Mouse (Mus musculus): ENCODE results near the gene Tbc1d9b. TPM values are rescaled to one million over a fixed set of nuclear protein-coding genes. Genes with fewer than 3 reads are reported as not detected.
"Not testable (repeated sequence)": the region's sequence is repeated elsewhere in the genome, so short reads cannot be mapped to it uniquely, and the experiment has no call there.

Tbc1d9b gene
- total RNA-seq (2021): 10 to 100 TPM; 71.9 to 77.0 TPM

GRCm38 (mm10) chr11:50130811-50131766 lies at the start of gene Tbc1d9b:
Gene Tbc1d9b (plus strand): TSS chr11:50131396.
- DNase-seq (ENCODE audit: extremely low spot score in 1 of 2, low spot score in 2 of 2): peak; percentile 83 to 93
- intact Hi-C loops (cut with DNase I): loop anchor here (1.0 kb wide), 1 partner anchor 144 kb away; no protein-coding TSS in a partner anchor

DNA sequence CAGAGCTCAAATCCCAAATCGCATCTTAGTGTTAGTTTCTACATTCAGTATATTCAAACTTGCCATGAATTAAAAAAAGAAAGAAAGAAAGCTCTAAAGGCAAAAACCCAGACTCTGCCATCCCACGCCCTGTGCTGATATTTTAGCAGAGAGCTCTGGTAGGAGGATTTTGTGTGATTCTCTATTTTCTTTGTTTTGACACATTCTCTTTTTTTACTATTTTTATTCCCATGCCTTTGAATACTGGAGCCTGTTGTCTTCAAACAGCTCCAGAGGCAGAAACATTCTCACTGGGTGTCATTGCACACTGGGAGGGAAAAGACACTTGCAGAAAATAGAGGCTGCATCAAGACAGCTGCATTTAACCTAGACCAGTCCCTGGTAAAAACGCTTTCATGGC lies 45.0 kb upstream of the Tbc1d9b start:
- intact Hi-C loops (cut with DNase I): no loop called here
- DNase-seq (ENCODE audit: extremely low spot score in 1 of 2, low spot score in 2 of 2): no peak

- intact Hi-C loops (cut with DNase I): no loop called here
- DNase-seq (ENCODE audit: extremely low spot score in 1 of 2, low spot score in 2 of 2): no peak
Observed at GRCm38 (mm10) chr11:50089840-50090239, 41.4 kb upstream of the Tbc1d9b start.

GRCm38 (mm10) chr11:50090982-50091675 lies 40.1 kb upstream of the Tbc1d9b start:
- DNase-seq (ENCODE audit: extremely low spot score in 1 of 2, low spot score in 2 of 2): no peak
- intact Hi-C loops (cut with DNase I): no loop called here

DNA sequence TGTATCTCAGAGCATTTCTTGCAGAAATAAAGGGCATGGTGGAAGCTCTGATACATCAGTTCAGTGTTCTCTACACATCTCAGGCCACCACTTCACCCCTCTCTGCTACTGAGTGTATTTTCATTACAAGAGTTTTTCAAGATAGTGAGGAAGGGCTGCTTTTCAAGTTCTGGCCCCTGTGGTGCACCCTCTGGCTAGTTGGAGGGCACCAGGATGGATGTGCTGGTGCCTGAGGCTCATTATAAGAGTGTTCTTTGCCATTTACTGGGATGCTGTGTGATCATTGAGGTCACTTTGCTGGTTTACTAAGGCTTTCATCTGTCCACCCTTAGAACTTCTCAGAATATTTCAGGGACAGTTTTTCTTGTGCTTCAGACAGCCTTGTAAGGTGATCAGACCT lies 39.5 kb upstream of the Tbc1d9b start:
- intact Hi-C loops (cut with DNase I): no loop called here
- DNase-seq (ENCODE audit: extremely low spot score in 1 of 2, low spot score in 2 of 2): no peak

GRCm38 (mm10) chr11:50095661-50096060 lies 35.5 kb upstream of the Tbc1d9b start:
- no peak for DNase-seq (ENCODE audit: extremely low spot score in 1 of 2, low spot score in 2 of 2)
- intact Hi-C loops (cut with DNase I): no loop called here

- intact Hi-C loops (cut with DNase I): no loop called here
- DNase-seq (ENCODE audit: extremely low spot score in 1 of 2, low spot score in 2 of 2): no peak
Observed at GRCm38 (mm10) chr11:50097091-50097490, 34.1 kb upstream of the Tbc1d9b start.

DNA sequence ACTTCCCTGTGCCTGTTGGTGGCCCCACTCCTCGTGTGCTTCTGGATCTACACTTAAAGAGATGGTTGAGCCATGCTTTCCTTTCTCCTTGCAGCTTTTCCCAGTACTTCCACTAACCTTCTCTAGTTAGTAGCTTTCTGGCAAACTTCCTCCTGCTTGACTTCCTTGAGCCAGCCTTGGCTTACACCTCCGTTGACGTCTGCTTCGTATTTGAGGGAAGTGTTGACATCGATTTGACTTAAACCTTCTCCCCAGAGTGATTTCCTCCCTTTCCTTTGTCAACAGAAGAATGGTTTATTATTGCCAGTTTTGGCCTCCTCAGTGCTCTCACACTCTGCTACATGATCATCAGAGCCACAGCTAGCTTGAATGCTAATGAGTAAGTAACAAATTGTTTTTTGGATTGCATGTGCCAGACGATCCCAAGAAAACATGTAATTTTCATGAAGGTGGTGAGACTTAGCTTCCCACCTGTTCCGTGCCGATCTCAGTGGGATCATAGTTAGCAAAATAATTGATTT lies 32.2 kb upstream of the Tbc1d9b start:
- intact Hi-C loops (cut with DNase I): no loop called here

GRCm38 (mm10) chr11:50099692-50100091 lies 31.5 kb upstream of the Tbc1d9b start:
- intact Hi-C loops (cut with DNase I): no loop called here

More for the DNA sequence above, 32.2 kb upstream of the Tbc1d9b start:
- no peak for DNase-seq (ENCODE audit: extremely low spot score in 1 of 2, low spot score in 2 of 2)

DNA sequence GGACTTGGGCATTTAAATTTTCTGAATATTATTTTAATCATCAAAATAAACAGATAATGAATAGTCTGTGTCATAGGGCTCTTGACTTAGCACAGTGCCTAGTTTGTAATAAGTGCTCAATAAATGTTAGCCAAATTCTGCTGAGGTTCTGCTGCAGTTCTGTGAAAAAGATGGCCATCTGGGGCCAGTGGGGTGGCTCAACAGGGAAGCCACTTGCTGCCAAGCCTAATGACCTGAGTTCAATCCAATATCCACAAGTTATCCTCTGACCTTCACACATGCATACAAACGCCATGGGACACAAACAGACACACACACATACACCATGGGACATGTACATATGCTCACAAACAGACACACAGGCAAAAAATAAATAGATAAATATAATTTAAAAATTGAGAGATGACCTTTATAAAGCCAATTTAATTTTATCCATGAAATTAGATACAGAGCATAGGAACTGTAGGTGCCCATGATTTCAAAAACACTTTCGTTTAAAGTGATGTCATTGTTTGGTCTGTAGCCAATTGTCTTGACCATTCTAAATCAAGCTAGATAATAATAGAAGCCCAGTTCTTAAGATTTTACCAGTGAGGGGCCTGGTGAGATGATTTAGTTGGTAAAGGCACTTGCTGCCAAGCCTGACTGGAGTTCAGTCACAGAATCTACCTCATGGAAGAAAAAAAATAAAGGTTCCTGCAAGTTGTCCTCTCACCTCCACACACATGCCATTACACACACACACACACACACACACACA lies 30.5 kb upstream of the Tbc1d9b start:
- DNase-seq (ENCODE audit: extremely low spot score in 1 of 2, low spot score in 2 of 2): no peak
- intact Hi-C loops (cut with DNase I): no loop called here

More at GRCm38 (mm10) chr11:50099692-50100091, 31.5 kb upstream of the Tbc1d9b start:
- no peak for DNase-seq (ENCODE audit: extremely low spot score in 1 of 2, low spot score in 2 of 2)

GRCm38 (mm10) chr11:50101962-50102361 lies 29.2 kb upstream of the Tbc1d9b start:
- intact Hi-C loops (cut with DNase I); DNase-seq (ENCODE audit: extremely low spot score in 1 of 2, low spot score in 2 of 2): not testable (repeated sequence)

- intact Hi-C loops (cut with DNase I): no loop called here
- no peak for DNase-seq (ENCODE audit: extremely low spot score in 1 of 2, low spot score in 2 of 2)
Observed at GRCm38 (mm10) chr11:50104016-50104415, 27.2 kb upstream of the Tbc1d9b start.

DNA sequence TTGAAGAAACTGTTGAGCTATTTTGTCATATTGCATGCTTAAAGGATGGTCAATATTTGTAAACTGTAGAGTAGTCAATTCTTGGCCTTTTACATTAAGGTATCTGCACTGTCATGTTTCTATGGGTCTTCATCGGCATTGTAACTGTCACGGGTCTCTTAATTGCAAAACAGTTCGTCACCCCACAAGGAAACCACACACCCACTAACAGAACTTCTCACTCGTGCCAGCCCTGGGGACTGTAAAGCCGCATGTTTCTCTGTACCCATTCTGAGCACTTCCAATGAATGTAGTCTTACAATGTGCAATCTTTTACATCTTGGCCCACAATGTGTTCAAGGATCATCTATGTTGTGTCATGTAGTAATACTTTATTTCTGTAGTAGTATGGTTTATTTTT lies 26.0 kb upstream of the Tbc1d9b start:
- DNase-seq (ENCODE audit: extremely low spot score in 1 of 2, low spot score in 2 of 2): no peak
- intact Hi-C loops (cut with DNase I): loop anchor here (5.0 kb wide), 1 partner anchor 78 kb away; the partner anchor contains the start of gene Rnf130

- no peak for DNase-seq (ENCODE audit: extremely low spot score in 1 of 2, low spot score in 2 of 2)
- intact Hi-C loops (cut with DNase I): loop anchor here (5.0 kb wide), 1 partner anchor 79 kb away; the partner anchor contains the start of gene Rnf130
Observed at GRCm38 (mm10) chr11:50106024-50106423, 25.2 kb upstream of the Tbc1d9b start.

DNA sequence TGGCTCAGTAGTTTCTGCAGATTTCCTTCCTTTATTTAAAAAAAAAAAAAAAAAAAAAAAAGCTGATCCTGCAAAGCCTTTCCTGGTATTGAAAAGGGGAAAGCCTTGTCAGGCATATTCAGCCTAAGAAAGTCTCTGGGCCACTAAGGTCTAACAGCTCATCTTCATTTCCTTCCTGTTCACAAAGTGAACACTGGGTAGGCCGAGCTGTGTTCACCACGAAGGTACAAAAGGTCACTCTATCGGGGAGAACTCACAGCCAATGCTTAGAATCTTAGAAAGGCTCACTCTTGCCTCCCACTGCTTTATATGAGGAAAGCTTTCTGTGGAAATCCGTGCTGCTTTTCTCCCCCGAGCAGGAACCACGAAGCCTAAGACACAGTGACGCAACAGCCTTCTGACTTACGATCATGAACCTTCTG lies 22.4 kb upstream of the Tbc1d9b start:
- no peak for DNase-seq (ENCODE audit: extremely low spot score in 1 of 2, low spot score in 2 of 2)
- intact Hi-C loops (cut with DNase I): loop anchor here (5.0 kb wide), 1 partner anchor 82 kb away; the partner anchor contains the start of gene Rnf130

- DNase-seq (ENCODE audit: extremely low spot score in 1 of 2, low spot score in 2 of 2): peak in 1 of 2 experiments; percentile 70
- intact Hi-C loops (cut with DNase I): no loop called here
Observed at GRCm38 (mm10) chr11:50114329-50114728, 16.9 kb upstream of the Tbc1d9b start.

- intact Hi-C loops (cut with DNase I): no loop called here
- no peak for DNase-seq (ENCODE audit: extremely low spot score in 1 of 2, low spot score in 2 of 2)
Observed at GRCm38 (mm10) chr11:50122631-50123081, 8.5 kb upstream of the Tbc1d9b start.

DNA sequence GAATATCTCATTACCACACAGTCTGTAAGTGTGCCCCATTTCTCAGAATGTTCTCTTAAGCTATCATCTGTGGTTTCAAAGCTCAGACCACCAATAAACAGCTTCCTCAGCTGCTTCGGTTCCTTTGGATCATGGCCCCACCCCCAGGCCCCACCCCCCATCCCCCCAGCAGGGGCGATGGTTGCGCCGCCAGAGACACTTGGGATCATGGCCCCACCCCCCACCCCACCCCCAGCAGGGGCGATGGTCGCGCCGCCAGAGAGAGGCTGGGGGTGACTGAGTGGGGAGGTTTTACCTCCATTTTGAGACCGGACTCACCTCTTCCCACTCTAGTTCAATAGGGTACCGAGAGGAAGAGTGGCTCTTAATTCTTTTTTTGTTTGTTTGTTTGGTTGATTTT lies 3.4 kb upstream of the Tbc1d9b start:
- no peak for DNase-seq (ENCODE audit: extremely low spot score in 1 of 2, low spot score in 2 of 2)
- intact Hi-C loops (cut with DNase I): no loop called here
